Mouse (Mus musculus) lung, adult 18-20 months (tissue): Measurements from ENCODE around the gene Krt39.

Experiments
- DNase-seq, 2 experiments: peaks; one replicate each; pipeline ENCODE4 v3.0.0; 2022; ENCODE audit warnings: mixed read lengths in 2 of 2

Krt39 gene

DNA sequence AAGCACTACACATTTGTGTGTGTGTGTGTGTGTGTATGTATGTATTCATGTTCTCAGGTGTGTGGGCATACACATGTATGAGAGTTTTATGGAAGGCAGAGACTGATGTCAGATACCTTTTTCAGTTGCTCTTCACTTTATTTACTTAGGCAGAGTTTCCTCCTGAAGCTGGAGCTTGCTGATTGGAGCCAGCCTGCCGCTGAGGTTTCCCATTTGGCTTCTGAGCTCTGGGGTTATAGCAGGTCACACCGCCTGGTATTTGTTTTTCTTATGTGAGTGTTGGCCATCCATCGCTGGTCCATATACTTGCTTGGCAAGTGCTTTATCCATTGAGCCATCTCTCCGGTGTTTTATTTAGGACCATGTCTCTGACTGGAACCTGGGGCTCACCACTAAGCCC lies 51.9 kb downstream of the Krt39 start:
- DNase-seq: peak; percentile 34 to 59

DNA sequence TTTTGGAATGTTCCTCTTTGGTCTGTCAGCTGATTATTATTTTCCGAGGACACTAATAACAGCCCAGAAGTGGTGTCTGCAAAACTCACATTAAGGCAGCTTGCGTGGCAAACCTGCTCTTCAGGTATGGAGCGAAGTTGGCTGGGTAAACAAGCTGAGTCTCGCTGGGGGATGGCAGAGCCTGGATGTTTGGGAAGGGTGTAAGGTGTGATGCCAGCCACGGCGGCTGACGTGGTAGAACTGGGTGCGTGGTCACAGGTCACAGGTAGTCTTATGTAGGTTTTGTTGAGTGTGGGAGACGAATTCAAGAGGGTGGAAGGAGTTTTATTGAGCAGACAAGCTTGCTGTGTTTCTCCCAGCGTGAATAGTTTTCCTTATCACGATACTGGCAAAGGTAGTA lies 52.6 kb downstream of the Krt39 start:
- DNase-seq: peak; percentile 35 to 66

DNA sequence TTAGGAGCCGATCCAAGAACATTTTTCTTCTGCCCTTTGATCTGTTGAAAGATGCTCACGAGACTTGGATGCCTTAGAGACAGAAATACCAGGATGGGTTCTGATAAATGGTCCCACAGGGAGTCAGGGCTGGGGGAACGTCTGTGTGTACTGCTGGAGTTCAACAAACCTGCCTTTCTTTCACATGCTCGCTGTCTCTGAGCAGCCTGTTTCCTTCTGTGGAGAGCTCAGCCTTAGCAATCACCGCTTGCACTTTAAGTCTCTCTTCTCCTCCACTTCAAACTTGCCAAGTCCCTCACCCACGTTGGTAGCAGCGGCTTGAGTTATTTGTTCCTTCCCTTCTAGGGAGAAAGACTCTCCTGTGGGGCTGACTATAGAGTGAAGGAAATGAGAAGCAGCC lies 54.8 kb downstream of the Krt39 start:
- peak; percentile 6 to 23 for DNase-seq

DNA sequence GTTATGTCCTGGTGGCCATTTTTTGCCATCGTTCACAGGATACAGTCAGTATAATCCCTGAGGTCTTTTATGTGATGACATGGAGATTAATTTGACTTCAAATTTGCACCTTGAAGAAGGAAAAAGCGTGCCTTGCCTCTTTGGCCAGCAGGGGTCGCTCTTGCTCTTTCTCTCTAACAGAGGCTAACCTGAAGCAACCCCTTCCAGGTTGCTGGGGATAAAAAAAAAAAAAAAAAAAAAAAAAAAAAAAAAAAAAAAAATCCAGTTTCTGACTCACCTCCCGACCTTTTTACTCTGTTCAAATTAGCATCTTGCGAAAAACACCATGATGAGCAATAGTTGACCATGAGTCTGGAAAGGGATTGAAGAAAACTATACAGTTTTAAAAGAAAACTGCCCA lies 56.3 kb downstream of the Krt39 start:
- DNase-seq: peak; percentile 67 to 80
